Mouse (Mus musculus) urinary bladder, postnatal 14 days (tissue): Measurements from ENCODE around the gene Tepp.

Source experiments
- DNase-seq: peaks from one replicate; pipeline ENCODE4 v3.0.0; 2021; ENCODE audit warnings: low spot score

Tepp gene

GRCm38 (mm10) chr8:95331720-95332436 lies 21.5 kb downstream of the Tepp start, which contains the start of the genes Zfp319 and Usb1:
Gene Zfp319, minus strand, starts transcription at chr8:95331950.
Gene Usb1, plus strand, starts transcription at chr8:95332284.
- DNase-seq: peak; percentile 95

GRCm38 (mm10) chr8:95332437-95333199 lies 22.3 kb downstream of the Tepp start:
- DNase-seq: no peak

- DNase-seq: no peak
These were observed 25.3 kb downstream of the Tepp start for GRCm38 (mm10) chr8:95335706-95336105.

- no peak for DNase-seq
These were observed 26.0 kb downstream of the Tepp start for GRCm38 (mm10) chr8:95336363-95336762.

- DNase-seq: peak; percentile 46
These were observed 31.4 kb downstream of the Tepp start for GRCm38 (mm10) chr8:95341721-95342120.

- DNase-seq: no peak
These were observed 34.3 kb downstream of the Tepp start for GRCm38 (mm10) chr8:95344668-95345067.

GRCm38 (mm10) chr8:95346643-95347545 lies 36.5 kb downstream of the Tepp start:
- peak; percentile 75 for DNase-seq

- no peak for DNase-seq
These were observed 38.0 kb downstream of the Tepp start for GRCm38 (mm10) chr8:95348356-95348755.

- DNase-seq: peak; percentile 76
These were observed 38.7 kb downstream of the Tepp start for GRCm38 (mm10) chr8:95348811-95349630.

GRCm38 (mm10) chr8:95351461-95351860 lies 41.1 kb downstream of the Tepp start:
- no peak for DNase-seq

- DNase-seq: peak; percentile 82
These were observed 41.9 kb downstream of the Tepp start, which contains the start of gene Mmp15 for GRCm38 (mm10) chr8:95352151-95352870. Gene Mmp15, plus strand, starts transcription at chr8:95352268.

- peak; percentile 53 for DNase-seq
These were observed 42.8 kb downstream of the Tepp start for GRCm38 (mm10) chr8:95352871-95353866.

- DNase-seq: no peak
These were observed 44.2 kb downstream of the Tepp start for GRCm38 (mm10) chr8:95354606-95355005.

GRCm38 (mm10) chr8:95358550-95359411 lies 48.4 kb downstream of the Tepp start:
- DNase-seq: peak; percentile 62

GRCm38 (mm10) chr8:95360181-95361015 lies 50.0 kb downstream of the Tepp start:
- DNase-seq: no peak

- no peak for DNase-seq
These were observed 50.6 kb downstream of the Tepp start for GRCm38 (mm10) chr8:95361016-95361341.

GRCm38 (mm10) chr8:95362272-95362671 lies 51.9 kb downstream of the Tepp start:
- no peak for DNase-seq

GRCm38 (mm10) chr8:95363849-95364248 lies 53.5 kb downstream of the Tepp start:
- DNase-seq: no peak
